Mouse (Mus musculus): ENCODE results near the gene Psmd13.

The Psmd13 gene

DNA sequence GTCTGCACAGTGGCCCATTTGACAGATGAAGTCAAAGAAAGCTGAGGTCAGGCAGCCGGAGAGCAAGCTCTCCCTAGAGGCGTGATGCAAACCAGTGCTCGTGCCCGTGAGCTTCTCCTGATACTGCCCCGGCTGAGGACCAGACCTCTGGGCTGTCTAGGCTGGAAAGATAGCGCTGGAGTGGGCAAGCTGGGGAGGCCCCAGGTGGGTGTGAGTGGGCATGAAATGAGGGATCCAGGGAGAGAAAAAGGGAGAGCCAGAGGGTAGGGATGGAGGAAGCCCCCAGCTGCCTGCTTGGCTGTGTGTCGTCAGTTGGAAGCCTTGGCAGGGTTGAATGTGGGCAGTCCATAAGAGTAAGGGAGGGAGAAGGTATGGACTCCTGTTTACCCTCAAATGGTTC, 62.5 kb downstream of the Psmd13 start:
- no peak for DNase-seq (ENCODE audit: low spot score in 2 of 2)

DNA sequence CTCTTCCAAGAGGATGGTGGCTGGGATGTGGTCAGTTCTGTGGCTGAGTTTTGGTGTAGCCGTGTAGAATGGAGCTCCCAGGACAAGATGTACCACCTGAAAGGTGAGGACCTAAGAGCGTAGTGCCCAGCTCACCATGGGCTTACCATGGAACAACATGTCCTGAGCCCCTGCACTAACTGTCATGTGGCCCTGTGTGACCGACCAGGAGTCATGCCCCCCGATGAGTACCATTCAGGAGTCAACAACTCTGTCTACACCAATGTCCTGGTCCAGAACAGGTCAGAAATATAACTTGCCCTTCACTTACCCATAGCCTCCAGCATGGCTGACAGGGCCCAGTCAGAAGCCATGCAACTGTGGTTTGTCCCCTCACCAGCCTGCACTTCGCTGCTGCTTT, 63.5 kb downstream of the Psmd13 start:
- no peak for DNase-seq (ENCODE audit: low spot score in 2 of 2)

DNA sequence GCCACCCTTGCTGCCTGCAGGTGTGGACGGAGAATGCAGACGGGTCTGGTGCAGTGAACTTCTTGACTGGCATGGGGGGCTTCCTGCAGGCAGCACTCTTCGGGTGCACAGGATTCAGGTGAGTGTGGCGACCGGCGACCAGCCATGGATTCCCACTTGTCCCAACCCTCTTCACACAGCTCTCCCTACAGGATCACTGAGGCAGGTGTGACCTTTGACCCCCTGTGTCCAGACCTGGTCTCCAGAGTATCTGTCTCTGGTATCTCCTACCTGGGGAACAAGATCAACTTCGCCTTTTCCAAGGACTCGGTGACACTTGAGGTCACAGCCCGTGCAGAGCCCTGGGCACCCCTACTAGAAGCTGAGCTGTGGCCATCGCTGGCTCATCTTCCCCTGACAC, 64.5 kb downstream of the Psmd13 start:
- DNase-seq (ENCODE audit: low spot score in 2 of 2) = no peak

DNA sequence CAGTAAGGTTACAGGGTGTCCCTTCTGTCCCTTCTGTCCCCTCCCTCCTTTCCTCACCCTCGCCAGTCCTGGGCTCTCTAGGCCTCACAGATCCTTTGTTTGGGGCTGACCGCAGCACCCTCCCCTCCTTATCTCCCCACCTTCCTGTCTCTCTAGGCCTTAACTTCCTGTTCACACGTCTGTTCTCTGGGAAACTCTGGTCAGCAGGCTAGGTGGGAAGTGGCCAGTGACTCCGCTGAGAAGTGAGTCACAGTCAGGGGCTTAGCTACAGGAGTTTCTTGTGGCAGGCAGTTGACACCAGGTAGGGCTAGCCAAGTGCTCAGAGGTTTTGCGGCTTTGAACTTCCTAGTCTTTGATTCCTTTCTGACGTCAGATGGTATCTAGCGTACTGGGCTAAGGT, 65.2 kb downstream of the Psmd13 start:
- DNase-seq (ENCODE audit: low spot score in 2 of 2) = no peak

DNA sequence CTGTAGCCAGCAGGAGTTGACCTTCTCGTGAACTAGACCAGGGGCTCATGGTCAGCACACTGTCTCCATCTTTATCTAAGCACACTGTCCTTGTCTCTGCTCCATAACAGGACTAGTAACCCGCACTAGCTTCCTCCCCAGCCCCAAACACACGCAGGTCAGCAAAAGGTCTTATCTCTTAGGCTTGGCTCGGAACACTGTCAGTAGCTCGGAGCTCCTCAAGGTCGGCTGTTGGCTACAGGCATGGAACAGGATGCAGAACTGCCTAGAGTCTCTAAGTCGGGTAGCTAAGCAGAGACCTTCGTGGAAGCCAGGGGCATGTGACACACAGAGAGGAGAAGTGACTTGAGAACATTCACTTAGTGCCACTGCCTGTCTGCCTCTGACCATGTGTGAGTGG, 66.4 kb downstream of the Psmd13 start:
- DNase-seq (ENCODE audit: low spot score in 2 of 2) = no peak

Data from frontal cortex, postnatal 36 days (tissue).